Mouse (Mus musculus) cortical plate, adult 2 months (tissue): ENCODE data around the gene Arhgef26.

Source experiments
- CTCF ChIP-seq: fragments of 200-500 bp; IDR thresholded peaks from 2 replicates; pipeline ENCODE4 v1.5.1; 2011; ENCODE audit warnings: mild to moderate bottlenecking, control low read depth, low read length; ENCODE audit not compliant: insufficient read depth; ENCODE audit errors: extremely low read depth
- POLR2A ChIP-seq: fragments of 200-500 bp; IDR thresholded peaks from 2 replicates; pipeline ENCODE4 v1.6.1; 2011; ENCODE audit warnings: mild to moderate bottlenecking, low read length, control low read depth; ENCODE audit not compliant: insufficient read depth; ENCODE audit errors: extremely low read depth

GRCm38 (mm10) chr3:62417458-62417857, 79.3 kb downstream of the Arhgef26 start:
- TF ChIP-seq POLR2A (no peak), CTCF (no peak)
